Mouse (Mus musculus) CH12.LX (cell line): Measurements from ENCODE around the gene Ccnt1. TPM values are rescaled to one million over a fixed set of nuclear protein-coding genes. Genes with fewer than 3 reads are reported as not detected.

Source experiments
- DNase-seq: peaks from one replicate; pipeline ENCODE4 v3.0.0-alpha.2; 2013; ENCODE audit errors: extremely low read depth
- H3K27ac ChIP-seq: 2 replicates; pipeline ENCODE4 v1.5.1; 2012; ENCODE audit warnings: low read depth, mild to moderate bottlenecking, control low read depth, moderate library complexity; ENCODE audit not compliant: insufficient read depth
- H3K27me3 ChIP-seq: replicated peaks from 2 replicates; pipeline ENCODE3; 2012; ENCODE audit warnings: inconsistent platforms
- H3K36me3 ChIP-seq, 2 experiments: replicated peaks in 1 of 2; 2 replicates each; pipeline versions ENCODE3 to v1.6.1; 2012; ENCODE audit warnings: inconsistent platforms in 1 of 2, low read length in 1 of 2, mild to moderate bottlenecking in 1 of 2, mixed read lengths in 1 of 2, moderate library complexity in 1 of 2; ENCODE audit not compliant: control insufficient read depth in 1 of 2, insufficient read depth in 1 of 2
- H3K4me1 ChIP-seq, 2 experiments: 2 replicates each; pipeline ENCODE4 v1.6.1; 2012; ENCODE audit warnings: inconsistent platforms in 1 of 2, moderate library complexity in 1 of 2; ENCODE audit not compliant: insufficient read depth in 2 of 2, control insufficient read depth in 1 of 2
- H3K4me2 ChIP-seq: 2 replicates; pipeline ENCODE4 v1.6.1; 2012; ENCODE audit warnings: low read depth, mild to moderate bottlenecking, control low read depth; ENCODE audit not compliant: poor library complexity, insufficient read depth, severe bottlenecking
- H3K4me3 ChIP-seq, 3 experiments: fragments of 150-350 bp in 1 of 3; sonication (generic) in 1 of 3; replicated peaks in 1 of 3; 2 replicates each; pipeline versions ENCODE3 to v1.5.1; 2011 to 2012; ENCODE audit warnings: low read depth in 2 of 3, low read length in 2 of 3, mild to moderate bottlenecking in 2 of 3, moderate library complexity in 2 of 3, control low read depth in 1 of 3, improper control_type of control experiment in 1 of 3, inconsistent platforms in 1 of 3, mixed read lengths in 1 of 3; ENCODE audit not compliant: poor library complexity in 1 of 3
- H3K79me2 ChIP-seq: replicated peaks from 2 replicates; pipeline ENCODE4 v1.6.1; 2012; ENCODE audit warnings: mild to moderate bottlenecking, moderate library complexity; ENCODE audit not compliant: control insufficient read depth, poor library complexity, insufficient read depth, severe bottlenecking; ENCODE audit errors: extremely low read depth
- H3K9ac ChIP-seq: 2 replicates; pipeline ENCODE4 v1.6.1; 2012; ENCODE audit warnings: low read depth, mild to moderate bottlenecking, control low read depth, moderate library complexity; ENCODE audit not compliant: insufficient read depth
- H3K9me3 ChIP-seq: replicated peaks from 2 replicates; pipeline ENCODE3; 2012; ENCODE audit warnings: low read length, inconsistent platforms, mixed read lengths
- CHD2 ChIP-seq: IDR thresholded peaks from 2 replicates; pipeline ENCODE4 v1.6.1; 2011; ENCODE audit warnings: low read length, improper control_type of control experiment
- ELF1 ChIP-seq: IDR thresholded peaks from 2 replicates; pipeline ENCODE4 v1.6.1; 2014; ENCODE audit warnings: low read depth, mild to moderate bottlenecking, inconsistent platforms, low read length, improper control_type of control experiment
- HCFC1 ChIP-seq: IDR thresholded peaks from 2 replicates; pipeline ENCODE4 v1.6.1; 2012; ENCODE audit warnings: low read depth, mild to moderate bottlenecking, inconsistent platforms, low read length, improper control_type of control experiment
- IRF4 ChIP-seq: IDR thresholded peaks from 2 replicates; pipeline ENCODE4 v1.6.1; 2014; ENCODE audit warnings: low read depth, mild to moderate bottlenecking, inconsistent platforms, low read length, improper control_type of control experiment
- JUN ChIP-seq: IDR thresholded peaks from 2 replicates; pipeline ENCODE4 v1.6.1; 2011; ENCODE audit warnings: low read depth, mild to moderate bottlenecking, low read length, improper control_type of control experiment, moderate library complexity; ENCODE audit not compliant: insufficient read depth
- JUND ChIP-seq: conservative IDR thresholded peaks from 2 replicates; pipeline ENCODE4 v1.6.1; 2011; ENCODE audit warnings: low read depth, low read length, improper control_type of control experiment
- NELFE ChIP-seq: IDR thresholded peaks from 2 replicates; pipeline ENCODE4 v1.6.1; 2011; ENCODE audit warnings: low read depth, low read length, improper control_type of control experiment
- NRF1 ChIP-seq: IDR thresholded peaks from 2 replicates; pipeline ENCODE4 v1.6.1; 2014; ENCODE audit warnings: low read depth, mild to moderate bottlenecking, inconsistent platforms, low read length, improper control_type of control experiment, moderate library complexity
- POLR2A ChIP-seq: IDR thresholded peaks from 2 replicates; pipeline ENCODE4 v1.6.1; 2011; ENCODE audit warnings: low read depth, mild to moderate bottlenecking, improper control_type of control experiment, low read length
- POLR2AphosphoS2 ChIP-seq: IDR thresholded peaks from 2 replicates; pipeline ENCODE4 v1.6.1; 2011; ENCODE audit warnings: low read depth, low read length, improper control_type of control experiment
- RAD21 ChIP-seq: IDR thresholded peaks from 2 replicates; pipeline ENCODE4 v1.6.1; 2011; ENCODE audit warnings: low read depth, mild to moderate bottlenecking, low read length, improper control_type of control experiment, moderate library complexity
- SIN3A ChIP-seq: IDR thresholded peaks from 2 replicates; pipeline ENCODE4 v1.6.1; 2012; ENCODE audit warnings: low read length, improper control_type of control experiment, inconsistent platforms
- UBTF ChIP-seq: IDR thresholded peaks from 2 replicates; pipeline ENCODE4 v1.6.1; 2012; ENCODE audit warnings: low read depth, mild to moderate bottlenecking, inconsistent platforms, low read length, improper control_type of control experiment, moderate library complexity
- USF1 ChIP-seq: IDR thresholded peaks from 2 replicates; pipeline ENCODE4 v1.6.1; 2014; ENCODE audit warnings: low read depth, mild to moderate bottlenecking, inconsistent platforms, low read length, improper control_type of control experiment
- ZC3H11A ChIP-seq: IDR thresholded peaks from 2 replicates; pipeline ENCODE4 v1.6.1; 2012; ENCODE audit warnings: low read depth, mild to moderate bottlenecking, inconsistent platforms, low read length, improper control_type of control experiment
- ZNF384 ChIP-seq: IDR thresholded peaks from 2 replicates; pipeline ENCODE4 v1.6.1; 2012; ENCODE audit warnings: low read depth, low read length, improper control_type of control experiment, inconsistent platforms
- dilution Hi-C: fragments of 300-500 bp; cut with MboI; formaldehyde crosslinking; loops from 2 replicates; pipeline ENCODE4 v1.14.3; 2020; ENCODE audit warnings: low sequenced_read_pairs; ENCODE audit not compliant: extremely low pct_unique_long_range_greater_than_20kb, extremely low pct_ligation_motif_present
- in situ Hi-C: fragments of 300-500 bp; cut with MboI; formaldehyde crosslinking; loops from 3 replicates; pipeline ENCODE4 v1.14.3; 2019; ENCODE audit warnings: low sequenced_read_pairs, low pct_ligation_motif_present, low pct_unique_long_range_greater_than_20kb, mixed read lengths
- polyA plus RNA-seq: library from polyadenylated mRNA; unstranded; fragments of >175 nt; gene quantifications from 2 replicates; pipeline ENCODE4 v1.2.1, GENCODE M21; 2012; ENCODE audit warnings: low read depth; ENCODE audit not compliant: insufficient read length
- total RNA-seq, 2 experiments: library from RNA; depleted of rRNA; stranded (reverse); fragments of 300-350 nt in 1 of 2; fragments of >200 nt in 1 of 2; gene quantifications; 2 replicates each; pipeline ENCODE4 v1.2.3; 2012 to 2014

Ccnt1 gene
- total and polyA plus RNA-seq, 3 experiments = 36.8 to 73.3 (median 41.3) TPM

GRCm38 (mm10) chr15:98614551-98614950 lies 43.8 kb upstream of the Ccnt1 start:
- peaks cover 13% of the 10 kb centered on the region for H3K9me3 ChIP-seq
- no peak overlapping the region for H3K27ac ChIP-seq
- H3K4me3 ChIP-seq = no peak overlapping the region
- in situ Hi-C loops = no loop called here
- H3K4me2 ChIP-seq = no peak overlapping the region
- H3K9ac ChIP-seq = no peak overlapping the region
- H3K4me1 ChIP-seq = peaks cover 0 to 8% of the 10 kb centered on the region in 2 experiments; a peak in 3 of 4 replicates
- dilution Hi-C loops = no loop called here
- DNase-seq = no peak
- H3K27me3 ChIP-seq = peaks cover 70% of the 10 kb centered on the region
- no peak for TF ChIP-seq POLR2A
- TF ChIP-seq ZC3H11A = no peak
- TF ChIP-seq RAD21 = no peak
- TF ChIP-seq USF1 = no peak
- no peak for TF ChIP-seq ELF1
- no peak for TF ChIP-seq JUND
- no peak for TF ChIP-seq NRF1
- TF ChIP-seq CHD2 = no peak
- no peak for TF ChIP-seq POLR2AphosphoS2
- no peak for TF ChIP-seq SIN3A
- TF ChIP-seq JUN = no peak
- no peak for TF ChIP-seq IRF4
- TF ChIP-seq HCFC1 = no peak
- TF ChIP-seq NELFE = no peak
- TF ChIP-seq UBTF = no peak
- TF ChIP-seq, all 38 proteins: peak for 0
- H3K79me2 ChIP-seq = no peaks in the 10 kb centered on the region
- no peaks in the 10 kb centered on the region for H3K36me3 ChIP-seq

GRCm38 (mm10) chr15:98612229-98612628 lies 41.5 kb upstream of the Ccnt1 start:
- in situ Hi-C loops = no loop called here
- TF ChIP-seq JUND (no peak), POLR2A (no peak), ZNF384 (no peak), HCFC1 (no peak)
- TF ChIP-seq, all 38 proteins: peak for 0
- dilution Hi-C loops = no loop called here

More at GRCm38 (mm10) chr15:98612229-98612628, 41.5 kb upstream of the Ccnt1 start:
- Histone ChIP-seq H3K9ac (no peak overlapping the region), H3K27ac (no peak overlapping the region), H3K36me3 (no peaks in the 10 kb centered on the region), H3K4me2 (no peak overlapping the region), H3K4me3 (no peak overlapping the region), H3K79me2 (no peaks in the 10 kb centered on the region), H3K9me3 (no peaks in the 10 kb centered on the region), H3K4me1 (peaks cover 3 to 4% of the 10 kb centered on the region in 2 experiments; a peak in 3 of 4 replicates), H3K27me3 (peaks cover 70% of the 10 kb centered on the region)
- no peak for DNase-seq
